Mouse (Mus musculus) kidney, embryonic 15.5 days (tissue): ENCODE data around the gene Smad1. TPM values are rescaled to one million over a fixed set of nuclear protein-coding genes. Genes with fewer than 3 reads are reported as not detected.

Source experiments
- ATAC-seq: fragments of 200-750 bp; cut with Nextera tagmentation; replicated peaks from 2 replicates; pipeline ENCODE4 v1.8.0; 2017; ENCODE audit warnings: moderate TSS enrichment; ENCODE audit not compliant: low FRiP score
- H3K27ac ChIP-seq: fragments of 300-500 bp; sonication (generic); 2 replicates; pipeline ENCODE4 v1.5.1; 2015; ENCODE audit warnings: mild to moderate bottlenecking, inconsistent platforms
- H3K27me3 ChIP-seq: fragments of 300-500 bp; sonication (generic); 2 replicates; pipeline ENCODE4 v1.6.1; 2015; ENCODE audit warnings: inconsistent platforms
- H3K36me3 ChIP-seq: fragments of 300-500 bp; sonication (generic); 2 replicates; pipeline ENCODE4 v1.6.1; 2015; ENCODE audit warnings: inconsistent platforms
- H3K4me1 ChIP-seq: fragments of 300-500 bp; sonication (generic); 2 replicates; pipeline ENCODE4 v1.6.1; 2015; ENCODE audit warnings: inconsistent platforms
- H3K4me2 ChIP-seq: fragments of 300-500 bp; sonication (generic); 2 replicates; pipeline ENCODE4 v1.6.1; 2015; ENCODE audit warnings: moderate library complexity, mild to moderate bottlenecking, inconsistent platforms
- H3K4me3 ChIP-seq: fragments of 300-500 bp; sonication (generic); replicated peaks from 2 replicates; pipeline ENCODE4 v1.5.1; 2015; ENCODE audit warnings: mild to moderate bottlenecking, inconsistent platforms
- H3K9ac ChIP-seq: fragments of 300-500 bp; sonication (generic); 2 replicates; pipeline ENCODE4 v1.6.1; 2015; ENCODE audit warnings: mild to moderate bottlenecking, inconsistent platforms
- H3K9me3 ChIP-seq: fragments of 300-500 bp; sonication (generic); replicated peaks from 2 replicates; pipeline ENCODE4 v1.6.1; 2016; ENCODE audit warnings: inconsistent platforms
- WGBS: fragments of 180-500 bp; shearing (Covaris S2); methylation state at CpG from one replicate; pipeline ENCODE4 v1.1.7; 2015; ENCODE audit warnings: mixed read lengths; 5-methylcytosine and 5-hydroxymethylcytosine counted together
- polyA plus RNA-seq: library from polyadenylated mRNA; unstranded; fragments of >200 nt; fragmentation: Nextera tagmentation; extraction: Ambion mirVana; gene quantifications from 2 replicates; pipeline ENCODE4 v1.2.1, GENCODE M21; 2015

Smad1 gene
- polyA plus RNA-seq, 1 experiment from 2014 or later = 41.0 TPM

GRCm38 (mm10) chr8:79324036-79324435 lies 75.3 kb downstream of the Smad1 start:
- H3K4me3 ChIP-seq = no peak overlapping the region
- no peaks in the 10 kb centered on the region for H3K36me3 ChIP-seq
- no peak for ATAC-seq
- H3K4me2 ChIP-seq = no peak overlapping the region
- peaks cover 4% of the 10 kb centered on the region; the same call in 1 of the 2 replicates for H3K4me1 ChIP-seq
- 53% methylated on average over 3 of the region's 3 CpGs for WGBS
- no peaks in the 10 kb centered on the region for H3K27me3 ChIP-seq
- H3K9ac ChIP-seq = no peak overlapping the region
- no peak overlapping the region for H3K27ac ChIP-seq
- no peaks in the 10 kb centered on the region for H3K9me3 ChIP-seq

GRCm38 (mm10) chr8:79323121-79323520 lies 76.2 kb downstream of the Smad1 start:
- Histone ChIP-seq H3K27me3 (no peaks in the 10 kb centered on the region), H3K4me1 (peaks cover 4% of the 10 kb centered on the region; the same call in 1 of the 2 replicates), H3K27ac (peak overlapping the region; percentile 34), H3K9me3 (no peaks in the 10 kb centered on the region), H3K36me3 (no peaks in the 10 kb centered on the region), H3K4me2 (no peak overlapping the region), H3K4me3 (no peak overlapping the region), H3K9ac (no peak overlapping the region)
- WGBS = 63% methylated on average over 7 of the region's 7 CpGs
- no peak for ATAC-seq

DNA sequence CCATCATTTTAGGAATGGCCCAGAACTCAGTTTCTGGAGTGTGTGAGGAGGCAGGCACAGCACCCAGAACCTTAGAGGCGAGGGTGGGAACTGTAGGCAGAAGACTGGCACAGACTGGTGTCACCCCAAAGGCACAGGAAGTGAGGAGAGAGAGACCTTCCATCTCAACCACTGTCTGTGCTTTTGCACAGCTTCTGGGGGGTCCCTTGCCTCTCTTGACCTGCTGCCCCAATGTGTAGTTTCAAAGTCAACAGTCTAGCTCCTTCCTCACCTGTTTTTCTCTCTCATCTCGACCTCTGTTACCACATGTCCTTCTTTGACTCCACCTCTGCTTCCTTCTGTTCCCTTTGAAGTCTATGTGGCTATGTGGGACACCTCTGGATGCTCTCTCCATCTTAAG lies 88.5 kb downstream of the Smad1 start:
- no peaks in the 10 kb centered on the region for H3K36me3 ChIP-seq
- H3K4me3 ChIP-seq = no peak overlapping the region
- H3K4me1 ChIP-seq = no peaks in the 10 kb centered on the region
- WGBS = 73% methylated on average over 2 of the region's 2 CpGs
- no peak for ATAC-seq
- H3K9me3 ChIP-seq = no peaks in the 10 kb centered on the region
- no peak overlapping the region for H3K4me2 ChIP-seq
- H3K9ac ChIP-seq = no peak overlapping the region
- H3K27ac ChIP-seq = no peak overlapping the region
- H3K27me3 ChIP-seq = no peaks in the 10 kb centered on the region

DNA sequence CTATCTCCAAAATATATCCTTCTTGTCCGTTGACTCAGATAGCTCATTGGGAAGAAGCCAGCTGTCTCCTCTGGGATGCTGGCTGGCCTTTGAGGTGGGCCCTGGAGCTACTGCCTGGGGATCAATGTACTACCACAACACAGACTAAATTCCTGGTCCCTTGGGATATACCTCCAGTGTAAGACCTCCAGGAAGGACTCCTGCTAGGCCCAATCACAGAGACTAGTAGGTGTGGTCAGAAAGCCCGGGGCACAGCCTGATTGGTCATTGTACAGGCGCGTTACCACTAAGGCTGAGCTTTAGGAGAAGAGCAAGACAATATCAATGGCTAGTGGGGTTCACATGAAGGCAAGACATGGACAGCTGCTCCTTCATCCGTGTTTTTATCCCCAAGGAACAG lies 93.4 kb downstream of the Smad1 start:
- ATAC-seq = no peak
- 66% methylated on average over 5 of the region's 5 CpGs for WGBS
- H3K27ac ChIP-seq = no peak overlapping the region

GRCm38 (mm10) chr8:79301548-79301947 lies 97.8 kb downstream of the Smad1 start:
- H3K27me3 ChIP-seq = no peaks in the 10 kb centered on the region
- no peaks in the 10 kb centered on the region for H3K36me3 ChIP-seq
- no peak overlapping the region for H3K27ac ChIP-seq
- 59% methylated on average over 3 of the region's 3 CpGs for WGBS
- no peak overlapping the region for H3K9ac ChIP-seq
- ATAC-seq = no peak
- no peak overlapping the region for H3K4me2 ChIP-seq
- no peaks in the 10 kb centered on the region for H3K9me3 ChIP-seq
- no peak overlapping the region for H3K4me3 ChIP-seq
- H3K4me1 ChIP-seq = no peaks in the 10 kb centered on the region

More for the DNA sequence above, 93.4 kb downstream of the Smad1 start:
- Histone ChIP-seq H3K9me3 (no peaks in the 10 kb centered on the region), H3K9ac (no peak overlapping the region), H3K4me1 (no peaks in the 10 kb centered on the region), H3K4me3 (no peak overlapping the region), H3K4me2 (no peak overlapping the region), H3K27me3 (no peaks in the 10 kb centered on the region), H3K36me3 (no peaks in the 10 kb centered on the region)

- Histone ChIP-seq H3K4me2 (no peak overlapping the region), H3K27me3 (no peaks in the 10 kb centered on the region), H3K4me1 (peaks cover 7% of the 10 kb centered on the region; the same call in 1 of the 2 replicates), H3K36me3 (no peaks in the 10 kb centered on the region), H3K4me3 (no peak overlapping the region), H3K9ac (no peak overlapping the region), H3K27ac (no peak overlapping the region), H3K9me3 (no peaks in the 10 kb centered on the region)
- no peak for ATAC-seq
- WGBS = 57% methylated on average over 5 of the region's 5 CpGs
Observed at GRCm38 (mm10) chr8:79299704-79300103, 99.6 kb downstream of the Smad1 start.

- no peaks in the 10 kb centered on the region for H3K27me3 ChIP-seq
- no peak overlapping the region for H3K4me2 ChIP-seq
- H3K4me1 ChIP-seq = peaks cover 18% of the 10 kb centered on the region
- WGBS = 42% methylated on average over 3 of the region's 3 CpGs
- no peaks in the 10 kb centered on the region for H3K9me3 ChIP-seq
- ATAC-seq = no peak
- no peaks in the 10 kb centered on the region for H3K36me3 ChIP-seq
- no peak overlapping the region for H3K4me3 ChIP-seq
- H3K27ac ChIP-seq = no peak overlapping the region
- no peak overlapping the region for H3K9ac ChIP-seq
Observed at GRCm38 (mm10) chr8:79297763-79298162, 101.6 kb downstream of the Smad1 start.

- Histone ChIP-seq H3K27ac (peak overlapping the region; percentile 99), H3K27me3 (no peaks in the 10 kb centered on the region), H3K9ac (peak overlapping the region; percentile 86), H3K36me3 (no peaks in the 10 kb centered on the region), H3K4me1 (peaks cover 18% of the 10 kb centered on the region), H3K9me3 (no peaks in the 10 kb centered on the region), H3K4me2 (peak overlapping the region; percentile 79), H3K4me3 (peak overlapping the region; percentile 69)
- 15% methylated on average over 18 of the region's 18 CpGs for WGBS
- no peak for ATAC-seq
Observed at GRCm38 (mm10) chr8:79295276-79296105, 103.8 kb downstream of the Smad1 start.

GRCm38 (mm10) chr8:79294610-79295275 lies 104.6 kb downstream of the Smad1 start, which contains the start of gene Mmaa:
Mmaa (minus strand) TSS chr8:79294937.
- WGBS = under 1% methylated on average over 74 of the region's 74 CpGs
- H3K9me3 ChIP-seq = no peaks in the 10 kb centered on the region
- peak within 1 kb of the TSS; percentile 79 for H3K4me2 ChIP-seq
- H3K9ac ChIP-seq = peak within 1 kb of the TSS; percentile 86
- no peaks in the 10 kb centered on the region for H3K36me3 ChIP-seq
- ATAC-seq = peak; percentile 97
- H3K4me3 ChIP-seq = peak within 1 kb of the TSS; percentile 69
- no peaks in the 10 kb centered on the region for H3K27me3 ChIP-seq
- H3K4me1 ChIP-seq = peaks cover 18% of the 10 kb centered on the region
- H3K27ac ChIP-seq = peak within 1 kb of the TSS; percentile 99

GRCm38 (mm10) chr8:79293841-79294240 lies 105.5 kb downstream of the Smad1 start:
- no peak for ATAC-seq
- H3K27me3 ChIP-seq = no peaks in the 10 kb centered on the region
- H3K9ac ChIP-seq = no peak overlapping the region
- 47% methylated on average over 3 of the region's 3 CpGs for WGBS
- peak overlapping the region; percentile 99; the same call in 1 of the 2 replicates for H3K27ac ChIP-seq
- H3K36me3 ChIP-seq = no peaks in the 10 kb centered on the region
- H3K4me3 ChIP-seq = peak overlapping the region; percentile 69
- H3K9me3 ChIP-seq = no peaks in the 10 kb centered on the region
- peaks cover 18% of the 10 kb centered on the region for H3K4me1 ChIP-seq
- H3K4me2 ChIP-seq = peak overlapping the region; percentile 79

DNA sequence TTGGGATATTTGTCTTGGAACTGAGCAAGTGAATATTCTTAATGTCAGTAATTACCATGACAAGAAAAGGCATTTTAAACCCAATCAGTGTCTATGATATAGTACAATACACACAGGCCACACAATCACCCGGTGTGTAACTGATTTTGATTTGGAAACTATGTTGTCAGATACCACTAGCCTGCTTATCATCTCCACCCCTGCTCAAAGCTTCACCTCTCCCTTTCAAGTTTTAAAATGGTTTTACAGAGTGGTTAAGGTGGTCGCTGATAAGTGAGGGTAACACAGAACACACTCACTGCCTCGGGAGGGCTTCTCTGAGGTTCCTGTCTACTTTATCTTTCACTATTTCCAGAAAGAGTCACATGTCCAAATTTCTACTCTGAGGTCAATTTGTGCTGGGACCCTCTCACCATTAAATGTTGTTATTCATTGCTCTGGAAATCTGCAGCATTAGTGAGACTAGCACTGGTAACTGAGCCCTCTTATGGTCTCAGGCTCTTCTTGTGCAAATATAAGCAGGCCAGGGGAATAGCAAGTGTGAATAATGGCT lies 106.5 kb downstream of the Smad1 start:
- Histone ChIP-seq H3K4me3 (no peak overlapping the region), H3K4me2 (peak overlapping the region; percentile 79; the same call in 1 of the 2 replicates), H3K36me3 (no peaks in the 10 kb centered on the region), H3K27ac (no peak overlapping the region), H3K9ac (no peak overlapping the region), H3K4me1 (peaks cover 18% of the 10 kb centered on the region), H3K27me3 (no peaks in the 10 kb centered on the region), H3K9me3 (no peaks in the 10 kb centered on the region)
- no peak for ATAC-seq
- 74% methylated on average over 3 of the region's 3 CpGs for WGBS

DNA sequence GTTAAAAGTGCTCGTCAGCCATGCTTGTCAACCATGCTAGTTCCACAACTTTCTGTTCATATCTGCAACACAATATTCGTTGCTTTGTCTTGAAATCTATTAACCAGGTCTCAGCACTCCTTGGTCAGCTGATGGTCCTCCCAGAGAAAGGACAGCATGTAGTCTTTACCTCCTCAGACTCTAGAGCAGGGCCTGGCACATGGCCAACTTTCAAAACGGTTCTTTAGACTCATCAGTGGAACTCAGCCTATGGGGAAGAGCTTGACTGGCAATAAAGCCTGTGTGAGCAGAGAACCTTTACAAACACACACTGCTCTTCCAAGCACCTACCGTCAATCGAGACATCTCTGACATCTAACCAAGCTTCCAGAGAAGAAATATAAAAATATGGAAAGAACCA lies 109.7 kb downstream of the Smad1 start:
- H3K4me2 ChIP-seq = no peak overlapping the region
- H3K9ac ChIP-seq = no peak overlapping the region
- H3K27me3 ChIP-seq = no peaks in the 10 kb centered on the region
- H3K36me3 ChIP-seq = no peaks in the 10 kb centered on the region
- WGBS = 74% methylated on average over 5 of the region's 5 CpGs
- H3K27ac ChIP-seq = no peak overlapping the region
- H3K4me1 ChIP-seq = peaks cover 11% of the 10 kb centered on the region
- ATAC-seq = no peak
- no peak overlapping the region for H3K4me3 ChIP-seq
- H3K9me3 ChIP-seq = no peaks in the 10 kb centered on the region
